Mouse (Mus musculus) neural tube, embryonic 15.5 days (tissue): ENCODE data around the gene Trim8. TPM values are rescaled to one million over a fixed set of nuclear protein-coding genes. Genes with fewer than 3 reads are reported as not detected.

ENCODE experiments used
- ATAC-seq: fragments of 200-750 bp; cut with Nextera tagmentation; 2 replicates; pipeline ENCODE4 v1.8.0; 2017; ENCODE audit warnings: mild to moderate bottlenecking, moderate TSS enrichment, moderate library complexity; ENCODE audit not compliant: low FRiP score
- H3K27ac ChIP-seq: fragments of 300-500 bp; sonication (generic); replicated peaks from 2 replicates; pipeline ENCODE4 v1.5.1; 2015; ENCODE audit warnings: mild to moderate bottlenecking, inconsistent platforms
- H3K27me3 ChIP-seq: fragments of 300-500 bp; sonication (generic); replicated peaks from 2 replicates; pipeline ENCODE4 v1.6.1; 2015; ENCODE audit warnings: inconsistent platforms
- H3K36me3 ChIP-seq: fragments of 300-500 bp; sonication (generic); 2 replicates; pipeline ENCODE4 v1.6.1; 2015; ENCODE audit warnings: inconsistent platforms
- H3K4me1 ChIP-seq: fragments of 300-500 bp; sonication (generic); 2 replicates; pipeline ENCODE4 v1.6.1; 2015; ENCODE audit warnings: inconsistent platforms
- H3K4me2 ChIP-seq: fragments of 300-500 bp; sonication (generic); 2 replicates; pipeline ENCODE4 v1.6.1; 2015; ENCODE audit warnings: inconsistent platforms, mild to moderate bottlenecking, moderate library complexity
- H3K4me3 ChIP-seq: fragments of 300-500 bp; sonication (generic); replicated peaks from 2 replicates; pipeline ENCODE4 v1.5.1; 2015; ENCODE audit warnings: mild to moderate bottlenecking, inconsistent platforms
- H3K9ac ChIP-seq: fragments of 300-500 bp; sonication (generic); replicated peaks from 2 replicates; pipeline ENCODE4 v1.6.1; 2015; ENCODE audit warnings: mild to moderate bottlenecking, inconsistent platforms
- H3K9me3 ChIP-seq: fragments of 300-500 bp; sonication (generic); replicated peaks from 2 replicates; pipeline ENCODE4 v1.6.1; 2016; ENCODE audit warnings: inconsistent platforms
- WGBS: fragments of 180-500 bp; shearing (Covaris S2); methylation state at CpG from one replicate; pipeline ENCODE4 v1.1.7; 2015; ENCODE audit warnings: mixed read lengths; 5-methylcytosine and 5-hydroxymethylcytosine counted together
- polyA plus RNA-seq: library from polyadenylated mRNA; unstranded; fragments of >200 nt; fragmentation: Nextera tagmentation; extraction: Ambion mirVana; gene quantifications from 2 replicates; pipeline ENCODE4 v1.2.1, GENCODE M21; 2015

Trim8 gene
- polyA plus RNA-seq, 1 experiment from 2014 or later, result 25.5 TPM

- H3K27ac ChIP-seq, result peak overlapping the region; percentile 66
- no peaks in the 10 kb centered on the region for H3K27me3 ChIP-seq
- peaks cover 31% of the 10 kb centered on the region for H3K36me3 ChIP-seq
- H3K9me3 ChIP-seq, result no peaks in the 10 kb centered on the region
- H3K4me2 ChIP-seq, result peak overlapping the region; percentile 47
- 1% methylated on average over 12 of the region's 13 CpGs for WGBS
- 0 out of 2 replicates have a peak overlapping the region, but pooled peaks have one; percentile 4 for H3K4me3 ChIP-seq
- peak overlapping the region; percentile 34 for H3K9ac ChIP-seq
- H3K4me1 ChIP-seq, result peaks cover 40% of the 10 kb centered on the region
- peak; percentile 33 for ATAC-seq
Measured at GRCm38 (mm10) chr19:46518352-46518787, 16.9 kb downstream of the Trim8 start.

- Histone ChIP-seq H3K27ac (peak overlapping the region; percentile 66), H3K36me3 (peaks cover 25% of the 10 kb centered on the region), H3K4me3 (no peak overlapping the region), H3K9ac (peak overlapping the region; percentile 34), H3K9me3 (no peaks in the 10 kb centered on the region), H3K4me1 (peaks cover 46% of the 10 kb centered on the region), H3K27me3 (no peaks in the 10 kb centered on the region), H3K4me2 (peak overlapping the region; percentile 47)
- ATAC-seq, result no peak
- 16% methylated on average over 5 of the region's 5 CpGs for WGBS
Measured at GRCm38 (mm10) chr19:46518828-46519621, 17.5 kb downstream of the Trim8 start.

GRCm38 (mm10) chr19:46521698-46522097 lies 20.2 kb downstream of the Trim8 start:
- Histone ChIP-seq H3K27me3 (no peaks in the 10 kb centered on the region), H3K4me1 (peaks cover 71% of the 10 kb centered on the region), H3K27ac (no peak overlapping the region), H3K4me2 (no peak overlapping the region), H3K4me3 (no peak overlapping the region), H3K9me3 (no peaks in the 10 kb centered on the region), H3K36me3 (peaks cover 3% of the 10 kb centered on the region; the same call in 1 of the 2 replicates), H3K9ac (no peak overlapping the region)
- no peak for ATAC-seq

- H3K27ac ChIP-seq, result no peak overlapping the region; the same call in 1 of the 2 replicates
- H3K4me2 ChIP-seq, result no peak overlapping the region
- no peak overlapping the region for H3K4me3 ChIP-seq
- H3K27me3 ChIP-seq, result no peaks in the 10 kb centered on the region
- 27% methylated on average over 15 of the region's 15 CpGs for WGBS
- no peaks in the 10 kb centered on the region for H3K36me3 ChIP-seq
- H3K4me1 ChIP-seq, result peaks cover 71% of the 10 kb centered on the region
- ATAC-seq, result no peak
- H3K9me3 ChIP-seq, result no peaks in the 10 kb centered on the region
- H3K9ac ChIP-seq, result no peak overlapping the region
Measured at GRCm38 (mm10) chr19:46522433-46523044, 21.0 kb downstream of the Trim8 start.

GRCm38 (mm10) chr19:46523131-46523479 lies 21.6 kb downstream of the Trim8 start:
- no peaks in the 10 kb centered on the region for H3K9me3 ChIP-seq
- H3K27me3 ChIP-seq, result no peaks in the 10 kb centered on the region
- no peak; the same call in 1 of the 2 replicates for ATAC-seq
- no peaks in the 10 kb centered on the region for H3K36me3 ChIP-seq
- H3K27ac ChIP-seq, result peak overlapping the region; percentile 77
- H3K4me3 ChIP-seq, result peak overlapping the region; percentile 26; the same call in 1 of the 2 replicates
- peaks cover 71% of the 10 kb centered on the region for H3K4me1 ChIP-seq
- peak overlapping the region; percentile 58 for H3K4me2 ChIP-seq
- H3K9ac ChIP-seq, result 0 out of 2 replicates have a peak overlapping the region, but pooled peaks have one; percentile 8

- Histone ChIP-seq H3K9ac (peak overlapping the region; percentile 28; the same call in 1 of the 2 replicates), H3K4me3 (peak overlapping the region; percentile 26), H3K27me3 (no peaks in the 10 kb centered on the region), H3K27ac (peak overlapping the region; percentile 77), H3K36me3 (no peaks in the 10 kb centered on the region), H3K4me1 (peaks cover 71% of the 10 kb centered on the region), H3K4me2 (peak overlapping the region; percentile 58), H3K9me3 (no peaks in the 10 kb centered on the region)
- 8% methylated on average over 20 of the region's 20 CpGs for WGBS
- peak; percentile 80 for ATAC-seq
Measured at GRCm38 (mm10) chr19:46523480-46524151, 22.1 kb downstream of the Trim8 start.

- WGBS, result 15% methylated on average over 6 of the region's 6 CpGs
- H3K4me1 ChIP-seq, result peaks cover 71% of the 10 kb centered on the region
- no peak for ATAC-seq
- H3K4me2 ChIP-seq, result peak overlapping the region; percentile 58
- peak overlapping the region; percentile 26 for H3K4me3 ChIP-seq
- H3K9me3 ChIP-seq, result no peaks in the 10 kb centered on the region
- H3K9ac ChIP-seq, result peak overlapping the region; percentile 28; the same call in 1 of the 2 replicates
- no peaks in the 10 kb centered on the region for H3K27me3 ChIP-seq
- H3K27ac ChIP-seq, result peak overlapping the region; percentile 77
- H3K36me3 ChIP-seq, result no peaks in the 10 kb centered on the region
Measured at GRCm38 (mm10) chr19:46524152-46524544, 22.6 kb downstream of the Trim8 start.

GRCm38 (mm10) chr19:46524601-46525321 lies 23.3 kb downstream of the Trim8 start:
- peak overlapping the region; percentile 77 for H3K27ac ChIP-seq
- no peak for ATAC-seq
- WGBS, result 31% methylated on average over 14 of the region's 14 CpGs
- peak overlapping the region; percentile 58 for H3K4me2 ChIP-seq
- H3K4me1 ChIP-seq, result peaks cover 75% of the 10 kb centered on the region
- H3K4me3 ChIP-seq, result no peak overlapping the region
- H3K9ac ChIP-seq, result no peak overlapping the region
- H3K36me3 ChIP-seq, result no peaks in the 10 kb centered on the region
- no peaks in the 10 kb centered on the region for H3K9me3 ChIP-seq
- H3K27me3 ChIP-seq, result no peaks in the 10 kb centered on the region

GRCm38 (mm10) chr19:46525691-46526631 lies 24.5 kb downstream of the Trim8 start:
- Histone ChIP-seq H3K9me3 (no peaks in the 10 kb centered on the region), H3K4me1 (peaks cover 83% of the 10 kb centered on the region), H3K9ac (no peak overlapping the region), H3K36me3 (no peaks in the 10 kb centered on the region), H3K27me3 (no peaks in the 10 kb centered on the region), H3K27ac (peak overlapping the region; percentile 37; the same call in 1 of the 2 replicates), H3K4me2 (no peak overlapping the region), H3K4me3 (no peak overlapping the region)
- WGBS, result 41% methylated on average over 10 of the region's 10 CpGs
- no peak for ATAC-seq

GRCm38 (mm10) chr19:46527632-46528528 lies 26.4 kb downstream of the Trim8 start:
- H3K9ac ChIP-seq, result 0 out of 2 replicates have a peak overlapping the region, but pooled peaks have one; percentile 5
- peak overlapping the region; percentile 2 for H3K4me3 ChIP-seq
- 14% methylated on average over 17 of the region's 17 CpGs for WGBS
- no peaks in the 10 kb centered on the region for H3K27me3 ChIP-seq
- peak overlapping the region; percentile 79 for H3K27ac ChIP-seq
- H3K4me1 ChIP-seq, result peaks cover 96% of the 10 kb centered on the region
- H3K4me2 ChIP-seq, result peak overlapping the region; percentile 49
- no peak for ATAC-seq
- no peaks in the 10 kb centered on the region for H3K9me3 ChIP-seq
- no peaks in the 10 kb centered on the region for H3K36me3 ChIP-seq
